Mouse (Mus musculus) liver, adult 2 months (tissue): ENCODE measurements around the gene Ubac2.

Experiments used
- CTCF ChIP-seq: fragments of 200-500 bp; IDR thresholded peaks from 2 replicates; pipeline ENCODE4 v1.5.1; 2011; ENCODE audit warnings: low read depth, low read length, control low read depth
- POLR2A ChIP-seq: fragments of 200-500 bp; IDR thresholded peaks from 2 replicates; pipeline ENCODE4 v1.6.1; 2011; ENCODE audit warnings: low read length, control low read depth; ENCODE audit not compliant: insufficient read depth; ENCODE audit errors: extremely low read depth

DNA sequence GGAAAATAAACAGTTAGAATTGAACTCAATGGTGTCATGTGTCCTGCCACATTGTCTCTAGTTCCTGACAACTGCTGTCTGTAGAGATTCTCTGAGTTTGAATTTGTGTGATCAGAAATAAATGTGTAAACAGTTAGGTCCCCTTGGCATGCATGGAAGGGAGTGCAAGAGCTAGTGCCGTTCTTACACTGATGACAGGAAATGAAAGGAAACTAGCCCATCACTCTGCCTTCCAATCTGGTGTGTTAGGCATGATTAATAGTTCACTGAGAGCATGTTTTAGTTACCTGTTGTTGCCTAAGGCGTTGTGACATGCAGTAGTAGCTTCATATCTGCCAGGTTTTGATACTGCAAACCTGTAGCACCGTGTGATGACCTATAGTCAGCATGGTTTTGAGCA is 69.5 kb downstream of the Ubac2 start:
- TF ChIP-seq CTCF (no peak), POLR2A (no peak)
